Mouse (Mus musculus) central nervous system, embryonic 11.5 days (tissue): ENCODE results near the gene Rassf6. TPM values are rescaled to one million over a fixed set of nuclear protein-coding genes. Genes with fewer than 3 reads are reported as not detected.

ENCODE experiments used
- polyA plus RNA-seq: library from polyadenylated mRNA; depleted of rRNA; stranded (reverse); fragments of >200 nt; gene quantifications from 2 replicates; pipeline ENCODE4 v1.2.3, GENCODE M21; 2012; rRNA removed

Gene Rassf6
- 0.46 and 0.83 TPM in 2 replicates for polyA plus RNA-seq

GRCm38 (mm10) chr5:90640286-90641217 is at the start of gene Rassf6:
Gene Rassf6, minus strand, starts transcription at chr5:90640657.

GRCm38 (mm10) chr5:90560743-90561142 is 79.7 kb downstream of the Rassf6 start, which contains the start of gene 5830473C10Rik:
Gene 5830473C10Rik, plus strand, starts transcription at chr5:90561107.

Other genes with a start within 250 kb of the Rassf6 start
- 131 and 403 TPM in 2 replicates for gene Alb, start 179.8 kb downstream of the Rassf6 start, polyA plus RNA-seq
- 386 and 397 TPM in 2 replicates for gene Afp, start 149.9 kb downstream of the Rassf6 start, polyA plus RNA-seq
- gene Afm, start 121.7 kb downstream of the Rassf6 start, polyA plus RNA-seq: 0.46 and 1.0 TPM in 2 replicates
- 0.04 and 0.11 TPM in 2 replicates for gene 5830473C10Rik, start 79.5 kb downstream of the Rassf6 start, polyA plus RNA-seq
- 0.25 and 0.40 TPM in 2 replicates for gene Cxcl5, start 118.7 kb upstream of the Rassf6 start, polyA plus RNA-seq
- 15.5 and 22.9 TPM in 2 replicates for gene Ppbp, start 127.9 kb upstream of the Rassf6 start, polyA plus RNA-seq
- gene Pf4, start 131.8 kb upstream of the Rassf6 start, polyA plus RNA-seq: 74.4 and 173 TPM in 2 replicates
- gene Cxcl3, start 145.4 kb upstream of the Rassf6 start, polyA plus RNA-seq: 0.04 TPM in 1 of 2 replicates, not detected in the other
- 0.25 TPM in 1 of 2 replicates, not detected in the other for gene Cxcl15, start 153.9 kb upstream of the Rassf6 start, polyA plus RNA-seq